Mouse (Mus musculus) kidney, embryonic 15.5 days (tissue): ENCODE measurements around the gene Kif2a. TPM values are rescaled to one million over a fixed set of nuclear protein-coding genes. Genes with fewer than 3 reads are reported as not detected.

Experiments
- ATAC-seq: fragments of 200-750 bp; cut with Nextera tagmentation; replicated peaks from 2 replicates; pipeline ENCODE4 v1.8.0; 2017; ENCODE audit warnings: moderate TSS enrichment; ENCODE audit not compliant: low FRiP score
- H3K27ac ChIP-seq: fragments of 300-500 bp; sonication (generic); 2 replicates; pipeline ENCODE4 v1.5.1; 2015; ENCODE audit warnings: mild to moderate bottlenecking, inconsistent platforms
- H3K27me3 ChIP-seq: fragments of 300-500 bp; sonication (generic); 2 replicates; pipeline ENCODE4 v1.6.1; 2015; ENCODE audit warnings: inconsistent platforms
- H3K36me3 ChIP-seq: fragments of 300-500 bp; sonication (generic); 2 replicates; pipeline ENCODE4 v1.6.1; 2015; ENCODE audit warnings: inconsistent platforms
- H3K4me1 ChIP-seq: fragments of 300-500 bp; sonication (generic); 2 replicates; pipeline ENCODE4 v1.6.1; 2015; ENCODE audit warnings: inconsistent platforms
- H3K4me2 ChIP-seq: fragments of 300-500 bp; sonication (generic); 2 replicates; pipeline ENCODE4 v1.6.1; 2015; ENCODE audit warnings: moderate library complexity, mild to moderate bottlenecking, inconsistent platforms
- H3K4me3 ChIP-seq: fragments of 300-500 bp; sonication (generic); replicated peaks from 2 replicates; pipeline ENCODE4 v1.5.1; 2015; ENCODE audit warnings: mild to moderate bottlenecking, inconsistent platforms
- H3K9ac ChIP-seq: fragments of 300-500 bp; sonication (generic); 2 replicates; pipeline ENCODE4 v1.6.1; 2015; ENCODE audit warnings: mild to moderate bottlenecking, inconsistent platforms
- H3K9me3 ChIP-seq: fragments of 300-500 bp; sonication (generic); replicated peaks from 2 replicates; pipeline ENCODE4 v1.6.1; 2016; ENCODE audit warnings: inconsistent platforms
- WGBS: fragments of 180-500 bp; shearing (Covaris S2); methylation state at CpG from one replicate; pipeline ENCODE4 v1.1.7; 2015; ENCODE audit warnings: mixed read lengths; 5-methylcytosine and 5-hydroxymethylcytosine counted together
- polyA plus RNA-seq: library from polyadenylated mRNA; unstranded; fragments of >200 nt; fragmentation: Nextera tagmentation; extraction: Ambion mirVana; gene quantifications from 2 replicates; pipeline ENCODE4 v1.2.1, GENCODE M21; 2015

Kif2a gene
- polyA plus RNA-seq, result 15.5 TPM in 2 replicates

- no peaks in the 10 kb centered on the region for H3K27me3 ChIP-seq
- peak within 1 kb of the TSS; percentile 95 for H3K27ac ChIP-seq
- peak; percentile 57 for ATAC-seq
- peak within 1 kb of the TSS; percentile 96 for H3K4me3 ChIP-seq
- H3K9me3 ChIP-seq, result no peaks in the 10 kb centered on the region
- 1% methylated on average over 72 of the region's 87 CpGs for WGBS
- H3K4me2 ChIP-seq, result peak within 1 kb of the TSS; percentile 83
- H3K4me1 ChIP-seq, result peaks cover 19% of the 10 kb centered on the region; the same call in 1 of the 2 replicates
- peak within 1 kb of the TSS; percentile 91 for H3K9ac ChIP-seq
- peaks cover 7% of the 10 kb centered on the region for H3K36me3 ChIP-seq
Measured at GRCm38 (mm10) chr13:107021461-107022265, at the start of gene Kif2a. Kif2a (minus strand) TSS chr13:107022126.

- Histone ChIP-seq H3K4me2 (no peak overlapping the region), H3K27me3 (no peaks in the 10 kb centered on the region), H3K36me3 (no peaks in the 10 kb centered on the region), H3K4me1 (peaks cover 13% of the 10 kb centered on the region; the same call in 1 of the 2 replicates), H3K27ac (no peak overlapping the region), H3K9ac (no peak overlapping the region), H3K4me3 (no peak overlapping the region), H3K9me3 (no peaks in the 10 kb centered on the region)
- ATAC-seq, result no peak
- WGBS, result 77% methylated on average over 1 of the region's 1 CpGs
Measured at GRCm38 (mm10) chr13:107069061-107069460, 47.1 kb upstream of the Kif2a start.

GRCm38 (mm10) chr13:107065098-107065855 is 43.4 kb upstream of the Kif2a start:
- H3K4me3 ChIP-seq, result no peak overlapping the region
- H3K9ac ChIP-seq, result no peak overlapping the region
- ATAC-seq, result no peak
- no peaks in the 10 kb centered on the region for H3K36me3 ChIP-seq
- no peak overlapping the region for H3K4me2 ChIP-seq
- H3K9me3 ChIP-seq, result no peaks in the 10 kb centered on the region
- no peaks in the 10 kb centered on the region for H3K27me3 ChIP-seq
- H3K27ac ChIP-seq, result no peak overlapping the region
- no peaks in the 10 kb centered on the region for H3K4me1 ChIP-seq
- 78% methylated on average over 10 of the region's 10 CpGs for WGBS

- H3K4me2 ChIP-seq, result no peak overlapping the region
- 83% methylated on average over 2 of the region's 2 CpGs for WGBS
- H3K4me1 ChIP-seq, result no peaks in the 10 kb centered on the region
- no peaks in the 10 kb centered on the region for H3K9me3 ChIP-seq
- H3K9ac ChIP-seq, result no peak overlapping the region
- H3K36me3 ChIP-seq, result no peaks in the 10 kb centered on the region
- H3K4me3 ChIP-seq, result no peak overlapping the region
- ATAC-seq, result no peak
- no peak overlapping the region for H3K27ac ChIP-seq
- no peaks in the 10 kb centered on the region for H3K27me3 ChIP-seq
Measured at GRCm38 (mm10) chr13:107064263-107064662, 42.3 kb upstream of the Kif2a start.

GRCm38 (mm10) chr13:107063115-107063807 is 41.3 kb upstream of the Kif2a start:
- Histone ChIP-seq H3K9me3 (no peaks in the 10 kb centered on the region), H3K9ac (no peak overlapping the region), H3K27me3 (no peaks in the 10 kb centered on the region), H3K4me2 (no peak overlapping the region), H3K27ac (no peak overlapping the region), H3K4me1 (no peaks in the 10 kb centered on the region), H3K4me3 (no peak overlapping the region), H3K36me3 (no peaks in the 10 kb centered on the region)
- WGBS, result 46% methylated on average over 7 of the region's 7 CpGs
- peak; percentile 88 for ATAC-seq

- WGBS, result 80% methylated on average over 7 of the region's 7 CpGs
- no peak overlapping the region for H3K9ac ChIP-seq
- no peak for ATAC-seq
Measured at GRCm38 (mm10) chr13:107060098-107060497, 38.2 kb upstream of the Kif2a start.

GRCm38 (mm10) chr13:107059460-107059859 is 37.5 kb upstream of the Kif2a start:
- no peak for ATAC-seq
- H3K4me1 ChIP-seq, result no peaks in the 10 kb centered on the region
- H3K4me2 ChIP-seq, result no peak overlapping the region
- H3K27me3 ChIP-seq, result no peaks in the 10 kb centered on the region
- H3K36me3 ChIP-seq, result no peaks in the 10 kb centered on the region
- no peak overlapping the region for H3K4me3 ChIP-seq
- H3K27ac ChIP-seq, result no peak overlapping the region
- WGBS, result 78% methylated on average over 3 of the region's 3 CpGs
- H3K9ac ChIP-seq, result no peak overlapping the region
- H3K9me3 ChIP-seq, result no peaks in the 10 kb centered on the region

More at GRCm38 (mm10) chr13:107060098-107060497, 38.2 kb upstream of the Kif2a start:
- Histone ChIP-seq H3K27ac (no peak overlapping the region), H3K4me1 (no peaks in the 10 kb centered on the region), H3K4me2 (no peak overlapping the region), H3K4me3 (no peak overlapping the region), H3K27me3 (no peaks in the 10 kb centered on the region), H3K9me3 (no peaks in the 10 kb centered on the region), H3K36me3 (no peaks in the 10 kb centered on the region)

- no peak overlapping the region for H3K27ac ChIP-seq
- H3K27me3 ChIP-seq, result no peaks in the 10 kb centered on the region
- H3K4me3 ChIP-seq, result no peak overlapping the region
- WGBS, result 40% methylated on average over 4 of the region's 4 CpGs
- H3K36me3 ChIP-seq, result no peaks in the 10 kb centered on the region
- no peaks in the 10 kb centered on the region for H3K4me1 ChIP-seq
- no peak overlapping the region for H3K9ac ChIP-seq
- H3K9me3 ChIP-seq, result no peaks in the 10 kb centered on the region
- H3K4me2 ChIP-seq, result no peak overlapping the region
- ATAC-seq, result no peak
Measured at GRCm38 (mm10) chr13:107056318-107056717, 34.4 kb upstream of the Kif2a start.

GRCm38 (mm10) chr13:107054496-107054895 is 32.6 kb upstream of the Kif2a start:
- Histone ChIP-seq H3K36me3 (no peaks in the 10 kb centered on the region), H3K27ac (no peak overlapping the region), H3K9ac (no peak overlapping the region), H3K27me3 (no peaks in the 10 kb centered on the region), H3K4me3 (no peak overlapping the region), H3K9me3 (no peaks in the 10 kb centered on the region), H3K4me2 (no peak overlapping the region), H3K4me1 (no peaks in the 10 kb centered on the region)
- ATAC-seq, result no peak
- 58% methylated on average over 4 of the region's 4 CpGs for WGBS

- Histone ChIP-seq H3K9ac (no peak overlapping the region), H3K36me3 (no peaks in the 10 kb centered on the region), H3K4me1 (no peaks in the 10 kb centered on the region), H3K4me2 (no peak overlapping the region), H3K27me3 (no peaks in the 10 kb centered on the region), H3K9me3 (peaks cover 2% of the 10 kb centered on the region; the same call in 1 of the 2 replicates), H3K27ac (no peak overlapping the region), H3K4me3 (no peak overlapping the region)
- ATAC-seq, result no peak
- 74% methylated on average over 3 of the region's 3 CpGs for WGBS
Measured at GRCm38 (mm10) chr13:107051342-107051741, 29.4 kb upstream of the Kif2a start.

- WGBS, result 12% methylated on average over 5 of the region's 5 CpGs
Measured at GRCm38 (mm10) chr13:107044229-107044628, 22.3 kb upstream of the Kif2a start.

More at GRCm38 (mm10) chr13:107044229-107044628, 22.3 kb upstream of the Kif2a start:
- H3K9me3 ChIP-seq, result peaks cover 2% of the 10 kb centered on the region; the same call in 1 of the 2 replicates
- no peak overlapping the region for H3K4me2 ChIP-seq
- no peak overlapping the region for H3K4me3 ChIP-seq
- no peak overlapping the region for H3K9ac ChIP-seq
- H3K27ac ChIP-seq, result no peak overlapping the region
- H3K4me1 ChIP-seq, result 0 out of 2 replicates have a peak, but pooled peaks cover 5% of the 10 kb centered on the region
- no peaks in the 10 kb centered on the region for H3K27me3 ChIP-seq
- no peak for ATAC-seq
- H3K36me3 ChIP-seq, result no peaks in the 10 kb centered on the region
